Mouse (Mus musculus) kidney, embryonic 14.5 days (tissue): ENCODE data around the gene Ppat. TPM values are rescaled to one million over a fixed set of nuclear protein-coding genes. Genes with fewer than 3 reads are reported as not detected.
"Not testable (repeated sequence)": the region's sequence is repeated elsewhere in the genome, so short reads cannot be mapped to it uniquely, and the experiment has no call there.

Source experiments
- ATAC-seq: fragments of 200-750 bp; cut with Nextera tagmentation; 2 replicates; pipeline ENCODE4 v1.8.0; 2017; ENCODE audit warnings: moderate number of reproducible peaks, mild to moderate bottlenecking, moderate TSS enrichment, moderate library complexity; ENCODE audit not compliant: low FRiP score, low TSS enrichment
- H3K27ac ChIP-seq: fragments of 300-500 bp; sonication (generic); 2 replicates; pipeline ENCODE4 v1.5.1; 2014; ENCODE audit warnings: low read depth, mild to moderate bottlenecking, low read length, moderate library complexity, mixed read lengths
- H3K27me3 ChIP-seq: fragments of 300-500 bp; sonication (generic); 2 replicates; pipeline ENCODE4 v1.6.1; 2014; ENCODE audit warnings: mild to moderate bottlenecking, low read length; ENCODE audit not compliant: control insufficient read depth, insufficient read depth
- H3K36me3 ChIP-seq: fragments of 300-500 bp; sonication (generic); 2 replicates; pipeline ENCODE4 v1.6.1; 2014; ENCODE audit warnings: low read length, mixed read lengths; ENCODE audit not compliant: control insufficient read depth, insufficient read depth
- H3K4me1 ChIP-seq: fragments of 300-500 bp; sonication (generic); 2 replicates; pipeline ENCODE4 v1.6.1; 2014; ENCODE audit warnings: low read length, mixed read lengths; ENCODE audit not compliant: control insufficient read depth, insufficient read depth
- H3K4me2 ChIP-seq: fragments of 300-500 bp; sonication (generic); replicated peaks from 2 replicates; pipeline ENCODE4 v1.6.1; 2014; ENCODE audit warnings: low read depth, mild to moderate bottlenecking, low read length
- H3K4me3 ChIP-seq: fragments of 300-500 bp; sonication (generic); 2 replicates; pipeline ENCODE4 v1.5.1; 2014; ENCODE audit warnings: mild to moderate bottlenecking, low read length
- H3K9ac ChIP-seq: fragments of 300-500 bp; sonication (generic); 2 replicates; pipeline ENCODE4 v1.6.1; 2014; ENCODE audit warnings: low read depth, mild to moderate bottlenecking, low read length, moderate library complexity
- H3K9me3 ChIP-seq: fragments of 300-500 bp; sonication (generic); 2 replicates; pipeline ENCODE4 v1.6.1; 2016; ENCODE audit warnings: low read length; ENCODE audit not compliant: control insufficient read depth
- WGBS: fragments of 180-500 bp; shearing (Covaris S2); extraction: QIAGEN DNeasy Blood & Tissue Kit; methylation state at CpG from one replicate; pipeline ENCODE4 v1.1.7; 2014; 5-methylcytosine and 5-hydroxymethylcytosine counted together
- polyA plus RNA-seq: library from polyadenylated mRNA; unstranded; fragments of >200 nt; fragmentation: Nextera tagmentation; extraction: Ambion mirVana; gene quantifications from 2 replicates; pipeline ENCODE4 v1.2.1, GENCODE M21; 2014

Gene Ppat
- polyA plus RNA-seq, 1 experiment from 2014 or later: 51.7 TPM

GRCm38 (mm10) chr5:76973488-76973887 lies 22.1 kb upstream of the Ppat start:
- no peak overlapping the region for H3K9ac ChIP-seq
- 68% methylated on average over 3 of the region's 3 CpGs for WGBS
- H3K27ac ChIP-seq: no peak overlapping the region
- H3K4me2 ChIP-seq: peak overlapping the region; percentile 90
- H3K36me3 ChIP-seq: peaks cover 21% of the 10 kb centered on the region
- H3K9me3 ChIP-seq: no peaks in the 10 kb centered on the region
- H3K27me3 ChIP-seq: no peaks in the 10 kb centered on the region
- no peak for ATAC-seq
- H3K4me1 ChIP-seq: peaks cover 13% of the 10 kb centered on the region; the same call in 1 of the 2 replicates
- H3K4me3 ChIP-seq: peak overlapping the region; percentile 90

GRCm38 (mm10) chr5:76971115-76971514 lies 19.7 kb upstream of the Ppat start:
- not testable (repeated sequence) for H3K4me2 ChIP-seq, H3K9me3 ChIP-seq, H3K9ac ChIP-seq, ATAC-seq, H3K27ac ChIP-seq, H3K4me3 ChIP-seq, H3K27me3 ChIP-seq
- 88% methylated on average over 1 of the region's 1 CpGs for WGBS
- Histone ChIP-seq H3K36me3 (peaks cover 35% of the 10 kb centered on the region), H3K4me1 (peaks cover 13% of the 10 kb centered on the region; the same call in 1 of the 2 replicates)

- Histone ChIP-seq H3K4me2 (no peak overlapping the region), H3K27ac (no peak overlapping the region), H3K9me3 (no peaks in the 10 kb centered on the region), H3K27me3 (no peaks in the 10 kb centered on the region), H3K36me3 (peaks cover 52% of the 10 kb centered on the region), H3K9ac (no peak overlapping the region), H3K4me3 (no peak overlapping the region), H3K4me1 (peaks cover 8% of the 10 kb centered on the region; the same call in 1 of the 2 replicates)
- no peak for ATAC-seq
- 70% methylated on average over 5 of the region's 5 CpGs for WGBS
Observed at GRCm38 (mm10) chr5:76969250-76969649, 17.9 kb upstream of the Ppat start.

GRCm38 (mm10) chr5:76964651-76965050 lies 13.3 kb upstream of the Ppat start:
- H3K9ac ChIP-seq: no peak overlapping the region
- H3K4me1 ChIP-seq: no peaks in the 10 kb centered on the region
- peaks cover 84% of the 10 kb centered on the region for H3K36me3 ChIP-seq
- no peaks in the 10 kb centered on the region for H3K27me3 ChIP-seq
- no peak overlapping the region for H3K27ac ChIP-seq
- no peak overlapping the region for H3K4me3 ChIP-seq
- no peaks in the 10 kb centered on the region for H3K9me3 ChIP-seq
- ATAC-seq: no peak
- WGBS: 92% methylated on average over 3 of the region's 3 CpGs
- H3K4me2 ChIP-seq: no peak overlapping the region

- no peak for ATAC-seq
- peaks cover 84% of the 10 kb centered on the region for H3K36me3 ChIP-seq
- H3K27ac ChIP-seq: no peak overlapping the region
- H3K4me3 ChIP-seq: no peak overlapping the region
- H3K9me3 ChIP-seq: no peaks in the 10 kb centered on the region
- WGBS: 77% methylated on average over 11 of the region's 11 CpGs
- H3K4me2 ChIP-seq: no peak overlapping the region
- H3K9ac ChIP-seq: no peak overlapping the region
- H3K4me1 ChIP-seq: no peaks in the 10 kb centered on the region
- H3K27me3 ChIP-seq: no peaks in the 10 kb centered on the region
Observed at GRCm38 (mm10) chr5:76962545-76962944, 11.2 kb upstream of the Ppat start.

GRCm38 (mm10) chr5:76959587-76959986 lies 8.2 kb upstream of the Ppat start:
- no peaks in the 10 kb centered on the region for H3K27me3 ChIP-seq
- H3K4me3 ChIP-seq: no peak overlapping the region
- ATAC-seq: no peak
- H3K27ac ChIP-seq: no peak overlapping the region
- WGBS: 85% methylated on average over 5 of the region's 5 CpGs
- H3K4me1 ChIP-seq: no peaks in the 10 kb centered on the region
- H3K4me2 ChIP-seq: no peak overlapping the region
- peaks cover 82% of the 10 kb centered on the region for H3K36me3 ChIP-seq
- no peak overlapping the region for H3K9ac ChIP-seq
- no peaks in the 10 kb centered on the region for H3K9me3 ChIP-seq

GRCm38 (mm10) chr5:76957954-76958353 lies 6.6 kb upstream of the Ppat start:
- peaks cover 70% of the 10 kb centered on the region for H3K36me3 ChIP-seq
- H3K4me2 ChIP-seq: no peak overlapping the region
- H3K27ac ChIP-seq: no peak overlapping the region
- H3K4me3 ChIP-seq: no peak overlapping the region
- no peaks in the 10 kb centered on the region for H3K9me3 ChIP-seq
- no peak overlapping the region for H3K9ac ChIP-seq
- no peaks in the 10 kb centered on the region for H3K27me3 ChIP-seq
- H3K4me1 ChIP-seq: peaks cover 4% of the 10 kb centered on the region; the same call in 1 of the 2 replicates
- 100% methylated on average over 1 of the region's 1 CpGs for WGBS
- peak; percentile 32; the same call in 1 of the 2 replicates for ATAC-seq

GRCm38 (mm10) chr5:76955474-76955873 lies 4.1 kb upstream of the Ppat start:
- Histone ChIP-seq H3K27me3 (no peaks in the 10 kb centered on the region), H3K36me3 (peaks cover 52% of the 10 kb centered on the region), H3K4me3 (no peak overlapping the region), H3K9ac (no peak overlapping the region), H3K4me2 (no peak overlapping the region), H3K27ac (no peak overlapping the region), H3K4me1 (peaks cover 10% of the 10 kb centered on the region; the same call in 1 of the 2 replicates), H3K9me3 (no peaks in the 10 kb centered on the region)
- no peak for ATAC-seq
- 78% methylated on average over 4 of the region's 4 CpGs for WGBS

GRCm38 (mm10) chr5:76954271-76954900 lies 3.0 kb upstream of the Ppat start:
- no peak overlapping the region for H3K27ac ChIP-seq

More at GRCm38 (mm10) chr5:76954271-76954900, 3.0 kb upstream of the Ppat start:
- ATAC-seq: no peak
- H3K27me3 ChIP-seq: no peaks in the 10 kb centered on the region
- H3K4me3 ChIP-seq: no peak overlapping the region
- 90% methylated on average over 6 of the region's 6 CpGs for WGBS
- peaks cover 16% of the 10 kb centered on the region for H3K4me1 ChIP-seq
- H3K36me3 ChIP-seq: peaks cover 42% of the 10 kb centered on the region
- H3K9me3 ChIP-seq: no peaks in the 10 kb centered on the region
- no peak overlapping the region for H3K9ac ChIP-seq
- H3K4me2 ChIP-seq: no peak overlapping the region
